Mouse (Mus musculus) left cerebral cortex, adult 2 months (tissue): ENCODE measurements around the gene Rps6ka2. TPM values are rescaled to one million over a fixed set of nuclear protein-coding genes. Genes with fewer than 3 reads are reported as not detected.
"Not testable (repeated sequence)": the region's sequence is repeated elsewhere in the genome, so short reads cannot be mapped to it uniquely, and the experiment has no call there.

Source experiments
- DNase-seq, 2 experiments: peaks; one replicate each; pipeline ENCODE4 v3.0.0; 2021 to 2022; ENCODE audit warnings: low spot score in 2 of 2, mixed read lengths in 1 of 2; ENCODE audit errors: extremely low spot score in 1 of 2
- H3K27ac ChIP-seq: fragments of 200-600 bp; 2 replicates; pipeline ENCODE4 v1.8.1; 2022
- H3K4me3 ChIP-seq: fragments of 200-600 bp; 2 replicates; pipeline ENCODE4 v1.8.1; 2022
- CTCF ChIP-seq: fragments of 200-600 bp; IDR thresholded peaks from 2 replicates; pipeline ENCODE4 v1.8.1; 2022; ENCODE audit warnings: antibody characterized with exemption, mild to moderate bottlenecking, moderate library complexity
- intact Hi-C: fragments of 180-260 bp; cut with DNase I; formaldehyde crosslinking; loops from one replicate; pipeline ENCODE4 v1.15.1; 2025
- long read RNA-seq, 2 experiments: library from polyadenylated mRNA; stranded (forward); transcript quantifications; one replicate each; pipeline ENCODE4 v2.0.0; 2021; ENCODE audit warnings: borderline mapping rate in 2 of 2
- total RNA-seq, 2 experiments: library from RNA; stranded (reverse); gene quantifications; 2 replicates each; pipeline ENCODE4 v1.2.3; 2021

Rps6ka2 gene
- total RNA-seq = 10 to 100 TPM; 62.4 to 69.4 TPM
- long read RNA-seq, experiment 1, full-length matches to known transcripts = 58 of 100 reads
- long read RNA-seq, experiment 1, partial matches to known transcripts = 19 of 100 reads
- long read RNA-seq, experiment 1, other reads (novel, unspliced or antisense) = 23 of 100 reads
- long read RNA-seq, experiment 2, full-length matches to known transcripts = 39 of 84 reads
- long read RNA-seq, experiment 2, partial matches to known transcripts = 32 of 84 reads
- long read RNA-seq, experiment 2, other reads (novel, unspliced or antisense) = 13 of 84 reads

DNA sequence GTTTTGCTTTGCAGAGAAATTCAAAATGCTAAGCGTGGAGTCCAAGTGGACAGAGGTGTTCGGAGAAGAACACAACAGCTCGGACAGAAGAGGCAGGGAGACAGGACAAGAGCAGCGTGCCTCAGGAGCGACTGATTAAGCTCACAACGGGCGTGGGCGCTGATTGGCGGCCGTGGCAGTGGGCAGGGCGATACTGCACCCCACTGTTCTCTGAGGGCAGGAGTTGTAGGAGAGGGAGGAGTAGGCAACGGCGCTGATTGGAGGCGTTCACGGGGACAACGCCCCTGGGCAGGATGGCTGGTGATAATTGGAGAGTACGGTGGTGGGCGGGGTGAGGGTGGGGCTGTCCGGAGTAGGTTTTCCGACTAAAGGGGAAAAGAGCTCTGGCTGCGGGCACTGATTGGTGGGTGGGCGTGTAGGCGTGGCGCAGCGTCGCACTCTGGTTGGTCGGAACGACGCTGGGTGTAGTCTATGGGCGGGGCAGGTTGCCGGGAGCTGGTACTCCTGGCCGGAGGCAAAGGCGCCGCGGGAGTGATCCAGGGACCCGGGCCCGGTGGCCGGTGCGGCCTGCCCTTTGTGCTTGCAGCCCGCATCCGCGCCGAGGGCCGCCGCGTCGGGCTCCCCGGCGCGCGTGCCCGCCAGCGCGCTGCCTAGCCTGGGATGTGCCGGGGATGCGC is at the start of gene Rps6ka2:
Gene Rps6ka2 (plus strand): TSS at position 489 of the 677 bp plus-strand sequence.
- DNase-seq = peak; percentile 91 to 95
- intact Hi-C loops = no loop called here
- Histone ChIP-seq H3K27ac (peak within 1 kb of the TSS; percentile 77), H3K4me3 (peak within 1 kb of the TSS; percentile 87)
- TF ChIP-seq CTCF = no peak

DNA sequence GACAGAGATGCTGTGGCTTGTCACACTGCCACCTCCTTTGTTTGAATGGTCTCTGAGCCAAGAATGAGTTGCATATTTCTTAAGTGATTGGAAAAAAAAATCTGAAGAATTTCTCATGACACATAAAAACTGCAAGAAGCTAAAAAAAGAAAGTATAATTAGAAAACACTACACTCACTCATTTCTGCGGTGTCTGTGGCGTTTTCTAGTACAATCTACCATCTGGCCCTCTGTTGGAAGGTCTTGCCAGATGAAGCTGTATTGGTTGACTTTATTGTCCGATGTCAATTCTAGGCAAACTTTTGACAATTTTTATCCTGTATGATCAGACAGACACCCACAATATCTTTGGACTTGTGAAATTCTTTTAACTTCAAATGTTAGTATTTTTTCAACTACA is 49.1 kb upstream of the Rps6ka2 start:
- peak in 1 of 2 experiments; percentile 12 for DNase-seq
- intact Hi-C loops, H3K27ac ChIP-seq, H3K4me3 ChIP-seq: not testable (repeated sequence)

DNA sequence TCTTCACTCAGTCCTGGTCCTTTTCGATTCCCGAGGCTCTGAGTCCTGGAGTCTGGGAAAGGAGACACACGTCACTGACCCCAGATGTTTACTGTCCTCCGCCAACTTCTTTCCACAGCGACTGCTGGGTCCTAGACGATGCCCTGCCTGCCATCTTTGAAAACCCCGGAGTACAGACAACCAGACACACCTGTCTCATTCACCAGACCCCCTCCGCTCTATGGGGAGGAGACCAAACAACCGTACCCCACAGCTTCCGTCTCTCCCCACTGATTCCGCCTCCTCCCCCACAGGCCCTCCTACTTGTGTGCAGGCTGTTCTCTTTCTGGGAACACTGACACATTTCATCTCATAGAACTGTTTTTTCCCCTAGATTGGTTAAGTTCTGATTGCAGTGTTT is 47.4 kb upstream of the Rps6ka2 start:
- DNase-seq, H3K4me3 ChIP-seq, H3K27ac ChIP-seq, intact Hi-C loops: not testable (repeated sequence)

DNA sequence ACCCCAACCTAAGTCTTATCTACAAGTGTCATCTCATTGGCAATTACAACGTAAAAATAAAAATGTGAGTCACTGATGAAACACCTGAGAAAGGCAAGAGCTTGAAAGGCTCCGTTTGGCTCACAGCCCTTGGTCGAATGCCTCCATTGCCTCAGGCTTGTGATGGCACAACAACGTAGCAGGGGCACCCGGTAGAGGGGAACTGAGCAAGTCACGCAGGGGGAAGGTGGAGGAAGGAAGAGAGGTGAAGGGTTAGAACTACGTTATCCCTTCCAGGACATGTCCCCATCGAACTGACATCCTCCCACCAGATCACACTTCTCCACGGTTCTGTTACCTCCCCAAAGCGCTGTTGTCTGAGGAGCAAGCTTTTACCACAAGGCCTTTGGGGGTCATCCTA is 43.4 kb upstream of the Rps6ka2 start:
- H3K4me3 ChIP-seq, H3K27ac ChIP-seq, intact Hi-C loops, DNase-seq: not testable (repeated sequence)

DNA sequence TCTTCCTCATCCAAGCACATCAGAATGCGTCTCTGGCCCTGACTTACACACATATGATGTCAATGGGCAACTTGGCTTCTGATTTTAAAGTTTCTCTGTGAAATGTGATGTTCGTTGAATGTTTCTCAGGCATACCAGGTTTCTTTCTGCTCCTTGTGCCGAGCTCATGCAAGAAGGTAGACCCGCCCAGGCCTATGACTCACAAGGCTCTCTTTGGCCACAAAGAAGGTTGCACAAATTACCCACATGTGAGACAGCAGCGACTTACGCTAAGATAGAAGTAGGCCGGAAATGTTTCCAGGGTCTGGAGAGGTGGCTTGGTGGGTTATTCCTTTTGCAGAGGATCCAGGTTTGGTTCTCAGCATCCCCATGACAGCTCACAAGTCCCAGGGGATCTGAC is 35.9 kb upstream of the Rps6ka2 start:
- H3K27ac ChIP-seq, intact Hi-C loops, DNase-seq, H3K4me3 ChIP-seq: not testable (repeated sequence)

DNA sequence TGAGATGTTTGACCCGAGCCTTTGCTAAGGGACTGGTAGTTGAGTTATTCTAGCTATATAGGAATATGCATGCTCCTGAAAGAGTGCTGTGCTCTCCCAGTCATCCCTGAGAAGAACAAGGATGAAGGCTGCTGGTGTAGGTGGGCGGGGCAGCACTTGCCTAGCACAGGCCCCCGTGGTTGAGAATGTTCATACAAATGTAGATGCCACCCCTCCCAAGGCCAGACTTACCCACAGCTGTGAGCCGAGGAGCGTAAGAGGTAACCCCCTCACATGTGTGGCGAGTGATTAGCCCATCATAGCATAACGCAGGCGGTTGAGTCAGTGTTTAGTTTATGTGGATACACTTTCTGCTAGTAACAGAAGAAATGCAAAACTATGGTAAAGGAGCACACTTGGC is 34.6 kb upstream of the Rps6ka2 start:
- H3K4me3 ChIP-seq, intact Hi-C loops, H3K27ac ChIP-seq: not testable (repeated sequence)
- DNase-seq = peak in 1 of 2 experiments; percentile 4

DNA sequence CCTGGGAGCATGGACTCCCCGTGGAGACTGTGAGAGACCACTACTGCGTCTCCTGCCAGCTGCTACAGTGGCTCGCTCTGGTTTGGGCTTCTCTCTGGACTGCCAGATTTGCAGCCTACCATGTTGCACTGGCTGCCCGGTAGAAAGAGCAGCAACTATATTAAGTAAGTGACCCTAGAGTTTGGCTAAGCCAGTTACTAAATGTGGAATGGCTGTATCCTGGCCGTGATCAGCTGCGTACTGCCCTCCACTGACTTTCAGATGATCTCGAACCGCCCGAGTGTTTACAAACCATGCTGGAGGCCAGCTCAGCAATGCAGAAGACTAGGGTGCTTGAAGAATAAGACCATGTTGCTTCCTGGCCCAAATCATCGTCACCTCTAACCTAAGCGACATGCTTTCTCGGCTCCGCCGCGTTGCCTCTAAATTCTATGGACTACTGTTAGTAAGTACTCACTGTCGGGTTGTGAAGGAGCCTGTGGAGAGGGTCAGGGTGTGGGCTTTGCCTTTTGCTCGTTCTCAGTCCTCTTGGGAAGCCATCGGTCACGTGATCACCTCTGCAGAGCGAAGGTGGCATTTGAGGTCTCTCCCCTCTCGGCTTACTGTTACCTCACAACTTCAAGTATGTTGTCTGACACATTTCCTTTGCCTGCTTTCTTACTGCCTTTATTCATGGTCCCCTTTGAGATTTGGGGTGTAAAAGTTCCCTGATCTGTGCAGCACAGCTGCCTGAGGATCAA is 31.6 kb upstream of the Rps6ka2 start:
- DNase-seq = no peak
- Histone ChIP-seq H3K27ac (no peak overlapping the region), H3K4me3 (no peak overlapping the region)
- no peak for TF ChIP-seq CTCF
- intact Hi-C loops = no loop called here

DNA sequence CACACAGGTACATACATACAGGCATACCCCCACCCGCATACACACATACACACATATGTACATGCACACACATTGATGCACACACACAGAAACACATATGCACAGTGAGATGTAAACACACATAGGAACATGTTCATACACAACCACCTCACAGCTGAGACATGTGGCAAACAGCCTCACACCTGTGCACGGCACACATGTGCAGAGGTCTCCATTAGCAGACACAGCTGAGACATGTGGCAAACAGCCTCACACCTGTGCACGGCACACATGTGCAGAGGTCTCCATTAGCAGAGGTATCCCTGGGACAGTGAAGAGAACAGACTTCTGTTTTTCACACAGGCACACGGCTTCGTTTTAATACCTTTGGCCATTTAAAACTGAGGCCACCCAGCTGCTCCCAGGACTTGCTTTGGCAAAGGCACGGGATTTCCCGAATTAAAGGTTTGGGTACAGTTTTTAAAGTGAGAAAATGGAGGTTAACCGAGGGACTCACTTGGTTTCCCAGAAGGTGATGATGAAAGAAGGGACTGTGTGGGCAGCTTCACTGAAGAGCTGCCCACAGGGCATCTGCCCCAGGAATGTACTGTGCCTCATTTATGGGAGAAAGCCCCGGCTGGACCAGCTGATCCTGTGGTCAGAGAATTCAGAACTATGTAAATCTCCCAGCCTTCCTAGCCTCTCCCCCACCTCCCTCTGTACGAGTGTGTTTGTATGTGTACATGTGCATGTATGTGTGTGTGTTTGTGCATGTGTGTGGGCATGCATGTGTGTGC is 29.3 kb upstream of the Rps6ka2 start:
- Histone ChIP-seq H3K27ac (no peak overlapping the region), H3K4me3 (no peak overlapping the region)
- DNase-seq = no peak
- intact Hi-C loops = no loop called here
- TF ChIP-seq CTCF = no peak

DNA sequence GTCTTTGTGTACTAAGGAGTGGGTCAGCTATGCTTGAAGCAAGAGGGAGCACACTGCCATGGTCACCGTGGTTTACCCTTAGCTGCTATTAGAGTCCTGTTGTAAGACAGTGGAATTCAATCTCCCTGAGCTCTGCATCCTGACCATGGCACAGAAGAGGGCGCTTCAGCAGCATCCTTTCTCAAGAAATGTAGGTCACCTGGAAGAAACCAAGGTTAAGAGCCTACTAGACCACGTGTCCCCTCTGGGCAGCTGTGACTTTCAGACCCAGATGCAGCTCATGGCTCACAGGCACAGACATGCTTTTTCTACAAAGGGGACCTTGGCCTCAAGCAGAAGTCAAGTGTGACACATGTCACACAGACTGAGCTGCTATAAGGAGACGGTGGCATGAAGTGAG is 27.5 kb upstream of the Rps6ka2 start:
- no peak for DNase-seq
- intact Hi-C loops = no loop called here
- no peak overlapping the region for H3K4me3 ChIP-seq
- TF ChIP-seq CTCF = peak; percentile 41
- no peak overlapping the region for H3K27ac ChIP-seq

DNA sequence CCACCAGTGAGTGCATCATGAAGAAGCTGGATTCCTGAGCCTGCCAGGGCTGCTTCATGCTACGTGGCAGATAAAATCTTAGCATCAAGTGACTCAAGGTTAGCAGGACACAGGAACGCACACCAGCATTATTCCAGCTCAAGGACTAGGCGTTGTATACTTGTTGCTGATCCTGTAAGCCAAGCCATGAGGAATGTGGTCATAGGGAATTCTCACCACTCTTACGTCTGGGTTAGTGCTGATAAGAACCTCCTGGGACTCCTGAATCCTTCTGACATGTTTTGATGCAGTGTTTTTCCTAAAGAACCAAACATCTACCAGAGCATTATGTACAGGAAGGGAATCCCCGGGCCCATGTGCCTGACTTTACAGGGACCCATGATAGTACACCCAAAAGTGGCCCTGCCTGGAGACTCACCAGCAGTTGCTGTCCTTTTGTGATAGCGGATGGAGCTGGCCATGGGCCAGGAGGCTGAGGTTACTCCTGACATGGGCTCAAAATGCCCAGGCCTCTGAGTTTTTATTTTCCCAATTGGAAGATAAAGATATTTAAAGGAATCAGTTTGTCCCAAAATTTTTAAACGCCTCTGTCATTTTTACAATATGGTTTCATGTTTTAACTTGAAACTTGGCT is 25.9 kb upstream of the Rps6ka2 start:
- intact Hi-C loops = no loop called here
- Histone ChIP-seq H3K4me3 (no peak overlapping the region), H3K27ac (no peak overlapping the region)
- no peak for DNase-seq
- no peak for TF ChIP-seq CTCF

DNA sequence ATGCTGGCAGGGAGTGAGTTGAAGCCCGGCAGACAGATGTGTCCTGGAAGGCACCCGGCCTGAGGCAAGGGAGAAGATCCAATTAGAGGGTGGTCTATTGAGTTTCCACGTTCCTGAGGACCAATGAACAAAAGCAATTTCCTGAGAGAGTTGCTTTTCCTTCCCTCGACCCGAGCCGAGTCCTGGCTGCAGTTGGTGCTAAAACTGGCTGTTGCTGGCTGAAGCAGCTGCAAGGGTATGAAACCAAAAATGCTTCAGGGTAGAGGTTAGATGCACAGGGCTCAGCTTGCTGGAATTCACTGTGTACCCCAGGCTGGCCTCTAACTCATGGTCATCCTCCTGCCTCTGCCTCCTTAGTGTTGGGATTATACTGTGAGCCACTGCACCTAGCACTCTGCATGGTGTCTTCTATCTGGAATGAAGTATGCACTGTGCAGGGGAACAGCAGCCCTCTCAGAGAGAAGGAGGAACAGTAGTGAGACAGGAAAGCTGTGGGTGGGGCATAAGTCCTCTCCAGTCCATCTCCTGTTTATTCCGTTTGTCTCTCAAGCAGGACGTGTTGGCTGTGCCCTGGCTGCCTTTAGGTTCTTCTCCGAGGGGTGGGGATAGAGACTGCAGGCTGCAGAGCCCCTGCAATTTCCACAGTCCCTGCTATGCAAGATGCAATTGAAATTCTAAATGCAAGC is 24.4 kb upstream of the Rps6ka2 start:
- no peak for TF ChIP-seq CTCF
- Histone ChIP-seq H3K4me3 (no peak overlapping the region), H3K27ac (no peak overlapping the region)
- no peak for DNase-seq
- intact Hi-C loops = no loop called here
